Mouse (Mus musculus) adrenal gland, adult 18-20 months (tissue): ENCODE measurements around the gene Gm11559. TPM values are rescaled to one million over a fixed set of nuclear protein-coding genes. Genes with fewer than 3 reads are reported as not detected.
"Not testable (repeated sequence)": the region's sequence is repeated elsewhere in the genome, so short reads cannot be mapped to it uniquely, and the experiment has no call there.

Source experiments
- DNase-seq, 2 experiments: peaks; one replicate each; pipeline ENCODE4 v3.0.0; 2021 to 2022; ENCODE audit warnings: low spot score in 2 of 2
- long read RNA-seq, 2 experiments: library from polyadenylated mRNA; stranded (forward); transcript quantifications; one replicate each; pipeline ENCODE4 v2.0.0; 2021
- total RNA-seq, 2 experiments: library from RNA; stranded (reverse); gene quantifications; 1 replicate in 1 of 2; 2 replicates in 1 of 2; pipeline ENCODE4 v1.2.3; 2021

Gm11559 gene
- total RNA-seq: not detected
- long read RNA-seq, experiment 1: 0 reads
- long read RNA-seq, experiment 2: 0 reads

- not testable (repeated sequence) for DNase-seq
These were observed at the start of gene Gm11559 for GRCm38 (mm10) chr11:99864176-99864575. Gm11559 (plus strand) TSS chr11:99864476.

DNA sequence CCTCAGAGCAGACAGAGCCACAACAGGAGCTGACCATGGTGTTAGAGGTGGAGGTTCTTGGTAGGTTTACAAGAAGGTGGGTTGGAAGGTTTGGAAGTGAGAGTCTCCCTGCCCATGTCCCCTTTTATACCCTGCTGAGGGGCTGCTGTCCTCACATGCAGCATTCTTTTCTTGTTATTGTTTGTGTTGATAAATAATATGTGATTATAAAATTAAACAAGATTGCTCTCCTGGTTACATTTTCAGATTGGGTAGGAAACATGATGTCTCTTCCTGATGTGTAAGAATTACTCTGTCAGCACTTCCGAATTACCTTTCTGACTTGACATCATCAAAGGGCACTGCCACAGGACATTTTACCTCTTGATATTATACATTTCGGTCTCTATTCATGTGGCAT, 48.7 kb upstream of the Gm11559 start, which contains the start of gene Gm11564:
Gene Gm11564 (minus strand): TSS at position 101 of the 400 bp plus-strand sequence.
- DNase-seq: not testable (repeated sequence)

DNA sequence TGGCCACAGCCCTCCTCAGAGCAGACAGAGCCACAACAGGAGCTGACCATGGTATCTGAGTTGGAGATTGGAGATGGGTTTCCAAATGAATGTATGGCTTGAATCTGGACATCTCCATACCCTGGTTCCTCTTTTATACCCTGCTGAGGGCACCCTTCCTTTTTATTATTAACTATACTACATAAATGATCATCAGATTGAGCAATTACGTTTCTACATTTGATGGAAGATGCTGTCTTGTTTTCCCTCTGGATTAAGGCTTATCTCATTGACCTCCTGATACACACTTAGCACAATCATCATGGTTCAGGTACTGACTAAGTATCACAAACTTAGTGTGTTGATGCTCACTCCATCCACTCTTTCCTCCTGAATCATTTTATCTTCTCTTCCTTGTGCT, 26.3 kb upstream of the Gm11559 start, which contains the start of gene 2300003K06Rik:
Gene 2300003K06Rik (minus strand): TSS at position 101 of the 400 bp plus-strand sequence.
- DNase-seq: no peak

DNA sequence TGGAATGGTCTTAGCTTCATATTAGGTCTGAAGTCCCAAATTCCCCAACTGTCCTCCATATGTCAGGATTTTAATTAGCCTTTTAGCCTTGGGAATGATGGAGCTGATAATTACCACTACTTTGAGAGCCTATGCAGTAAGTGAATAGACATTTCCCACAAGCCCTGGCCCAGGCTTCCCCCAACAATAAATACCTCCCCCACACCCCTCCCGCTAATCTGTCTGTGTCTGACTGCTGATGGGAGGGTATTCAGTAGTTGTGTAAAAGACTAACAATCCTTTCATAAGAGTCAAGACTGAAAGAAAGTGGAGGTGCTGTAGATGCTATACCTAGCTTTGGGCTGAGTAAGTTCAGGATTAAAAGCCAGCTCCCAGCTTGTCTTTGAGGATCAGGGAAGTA, 22.1 kb upstream of the Gm11559 start:
- no peak for DNase-seq

DNA sequence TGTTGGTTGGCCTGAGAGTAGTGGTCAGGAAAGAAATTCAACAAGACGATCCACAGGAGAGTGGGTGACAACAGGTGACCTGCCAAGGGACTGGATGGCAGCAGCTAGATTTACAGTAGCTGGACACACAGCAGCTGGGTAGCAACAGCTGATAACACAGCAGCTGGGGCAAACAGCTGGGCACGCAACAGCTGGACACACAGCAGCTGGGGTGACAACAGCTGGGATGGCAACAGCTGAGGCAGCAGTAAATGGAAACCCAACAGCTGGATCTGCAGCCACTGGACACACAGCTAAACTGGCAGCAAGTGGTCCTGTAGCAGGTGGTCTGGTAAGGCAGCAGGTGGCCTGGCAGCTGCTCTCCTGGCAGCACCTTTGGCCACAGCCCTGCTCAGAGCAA, 17.5 kb upstream of the Gm11559 start:
- no peak for DNase-seq

DNA sequence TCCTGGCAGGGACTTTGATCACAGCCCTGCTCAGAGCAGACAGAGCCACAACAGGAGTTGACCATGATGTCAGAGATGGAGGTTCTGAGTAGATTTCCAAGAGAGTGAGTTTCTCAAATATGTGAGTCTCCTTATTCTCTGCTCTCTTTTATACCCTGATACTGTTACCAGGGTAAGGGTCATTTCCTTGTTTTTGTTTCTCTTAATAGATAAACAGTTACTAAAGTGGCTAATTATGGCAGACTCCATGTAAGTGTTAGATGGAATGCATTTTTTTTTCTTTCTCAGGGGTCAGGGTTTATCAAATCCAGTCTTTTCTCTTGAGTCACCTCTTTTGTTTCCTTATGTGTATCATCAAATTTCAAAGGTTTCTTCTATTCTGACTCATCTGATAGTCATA, 12.8 kb upstream of the Gm11559 start, which contains the start of gene Krtap4-16:
Gene Krtap4-16 (minus strand): TSS at position 101 of the 400 bp plus-strand sequence.
- no peak for DNase-seq

DNA sequence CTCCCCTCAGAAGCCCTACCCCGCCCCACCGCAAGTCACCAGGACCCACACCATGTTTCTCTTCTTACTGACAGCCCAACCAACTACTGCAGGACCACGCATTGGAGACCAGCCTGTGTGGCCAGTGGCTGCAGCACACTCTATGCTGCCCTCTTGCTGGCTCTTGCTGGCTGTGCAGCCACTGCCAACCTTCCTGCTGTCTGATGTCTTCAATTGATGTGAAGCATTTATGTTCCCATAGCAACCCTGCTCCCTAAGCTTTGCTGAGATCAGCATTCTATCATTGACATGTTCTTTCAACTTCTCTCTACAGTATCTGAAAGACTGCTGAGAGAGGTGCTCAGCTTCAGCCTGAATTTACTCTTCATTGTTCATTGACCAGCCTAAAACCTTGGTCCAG, 10.2 kb upstream of the Gm11559 start:
- no peak for DNase-seq

DNA sequence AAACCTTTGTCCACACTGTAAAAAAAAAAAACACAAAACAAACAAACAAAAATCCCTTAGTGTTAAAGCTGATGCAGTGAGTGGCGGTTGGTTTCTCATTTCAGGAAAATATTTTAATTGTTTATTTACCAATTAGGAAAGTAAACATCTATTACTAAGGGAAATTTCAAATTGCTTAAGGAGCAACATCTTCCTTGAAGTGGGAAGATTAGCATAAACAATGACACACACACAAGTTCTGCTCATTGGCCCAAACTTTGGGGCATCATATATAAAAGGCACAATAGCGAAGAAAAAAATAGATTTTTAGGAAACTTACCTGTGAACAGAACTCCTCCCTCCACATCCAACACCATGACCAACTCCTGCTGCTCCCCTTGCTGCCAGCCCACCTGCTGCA, 6.7 kb upstream of the Gm11559 start, which contains the start of gene Gm11568:
Gene Gm11568 (plus strand): TSS at position 301 of the 400 bp plus-strand sequence.
- DNase-seq: no peak

GRCm38 (mm10) chr11:99858761-99859160, 5.5 kb upstream of the Gm11559 start:
- no peak for DNase-seq

DNA sequence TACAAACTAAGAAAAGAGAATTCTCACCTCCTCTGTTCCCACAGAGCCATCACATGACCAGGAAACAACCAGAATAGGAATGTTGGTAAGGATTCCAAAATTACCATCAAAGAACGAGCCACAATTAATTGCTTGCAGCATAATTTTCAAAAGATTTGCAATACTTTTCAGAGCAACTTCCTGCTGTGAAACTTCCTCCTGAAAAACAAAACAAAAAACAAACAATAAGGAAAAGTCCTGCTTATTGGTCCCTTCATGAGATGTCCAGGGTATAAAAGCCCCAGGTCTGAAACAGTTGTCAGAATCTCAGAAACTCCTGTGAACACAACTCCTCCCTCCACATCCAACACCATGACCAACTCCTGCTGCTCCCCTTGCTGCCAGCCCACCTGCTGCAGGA, 8.8 kb downstream of the Gm11559 start, which contains the start of gene Krtap9-1:
Gene Krtap9-1 (plus strand): TSS at position 301 of the 400 bp plus-strand sequence.
- DNase-seq: not testable (repeated sequence)

DNA sequence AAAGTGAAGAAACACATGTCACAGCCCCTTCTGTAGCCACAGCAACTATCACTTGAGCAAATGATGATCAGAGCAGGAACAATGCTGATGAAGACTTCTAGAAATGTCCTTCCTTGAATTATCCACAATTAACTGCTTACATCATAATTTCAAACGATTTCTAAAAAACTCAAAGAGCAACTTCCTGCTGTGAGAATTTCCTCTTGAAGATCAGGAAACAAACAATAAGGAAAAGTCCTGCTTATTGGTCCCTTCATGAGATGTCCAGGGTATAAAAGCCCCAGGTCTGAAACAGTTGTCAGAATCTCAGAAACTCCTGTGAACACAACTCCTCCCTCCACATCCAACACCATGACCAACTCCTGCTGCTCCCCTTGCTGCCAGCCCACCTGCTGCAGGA, 14.6 kb downstream of the Gm11559 start, which contains the start of gene Gm11567:
Gene Gm11567 (plus strand): TSS at position 301 of the 400 bp plus-strand sequence.
- not testable (repeated sequence) for DNase-seq

DNA sequence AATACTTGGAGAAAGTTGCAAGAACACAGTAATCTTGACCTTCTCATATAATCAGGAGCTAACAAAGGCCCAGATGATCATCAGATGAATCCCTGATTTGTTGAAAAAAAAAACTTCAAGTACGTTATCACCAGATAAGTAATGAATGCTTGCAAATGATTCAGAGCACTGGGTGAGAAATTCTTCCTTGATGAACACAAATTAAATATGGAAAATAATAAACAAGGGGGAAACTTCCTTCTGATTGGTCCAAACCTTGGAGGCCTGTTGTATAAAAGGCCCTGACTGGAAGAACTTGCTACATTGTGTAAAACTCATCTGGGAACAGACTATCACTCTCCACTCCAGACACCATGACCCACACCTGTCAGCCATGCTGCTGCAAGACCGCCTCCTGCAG, 43.3 kb downstream of the Gm11559 start, which contains the start of gene Krtap31-1:
Gene Krtap31-1 (plus strand): TSS at position 301 of the 400 bp plus-strand sequence.
- DNase-seq: no peak

DNA sequence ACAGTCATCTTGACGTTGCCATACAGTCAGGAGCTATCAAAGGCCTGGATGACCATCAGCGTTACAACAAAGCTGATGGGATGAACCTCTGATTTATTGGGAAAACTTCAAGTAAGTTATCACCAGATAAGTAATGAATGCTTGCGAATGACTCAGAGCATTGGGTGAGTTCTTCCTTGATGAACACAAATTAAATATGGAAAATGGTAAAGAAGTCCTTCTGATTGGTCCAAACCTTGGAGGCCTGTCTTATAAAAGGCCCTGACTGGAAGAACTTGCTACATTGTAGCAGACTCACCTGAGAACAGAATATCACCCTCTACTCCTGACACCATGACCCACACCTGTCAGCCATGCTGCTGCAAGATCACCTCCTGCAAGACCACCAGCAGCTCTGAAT, 50.2 kb downstream of the Gm11559 start, which contains the start of gene Gm11565:
Gene Gm11565 (plus strand): TSS at position 301 of the 400 bp plus-strand sequence.
- no peak for DNase-seq

Other genes starting within 250 kb of the Gm11559 start
- not detected for gene Krtap2-4, start 249.6 kb upstream of the Gm11559 start, total RNA-seq
- not detected for gene Gm11562, start 244.0 kb upstream of the Gm11559 start, total RNA-seq
- not detected for gene Krtap4-1, start 236.2 kb upstream of the Gm11559 start, total RNA-seq
- not detected for gene Krtap4-2, start 229.4 kb upstream of the Gm11559 start, total RNA-seq
- gene Krtap4-7, start 220.4 kb upstream of the Gm11559 start, total RNA-seq: not detected
- not detected for gene Gm11555, start 214.2 kb upstream of the Gm11559 start, total RNA-seq
- not detected for gene Gm11563, start 205.5 kb upstream of the Gm11559 start, total RNA-seq
- not detected for gene Krtap4-6, start 198.5 kb upstream of the Gm11559 start, total RNA-seq
- gene Gm14190, start 173.7 kb upstream of the Gm11559 start, total RNA-seq: not detected
- not detected for gene Gm14180, start 130.2 kb upstream of the Gm11559 start, total RNA-seq
- not detected for gene Gm11595, start 91.6 kb upstream of the Gm11559 start, total RNA-seq
- not detected for gene Krtap4-8, start 83.8 kb upstream of the Gm11559 start, total RNA-seq
- gene Krtap4-9, start 79.3 kb upstream of the Gm11559 start, total RNA-seq: not detected
- gene Gm11596, start 71.0 kb upstream of the Gm11559 start, total RNA-seq: not detected
- gene Gm11569, start 65.5 kb upstream of the Gm11559 start, total RNA-seq: not detected
- not detected for gene Gm11554, start 60.0 kb upstream of the Gm11559 start, total RNA-seq
- gene Krtap4-13, start 54.6 kb upstream of the Gm11559 start, total RNA-seq: not detected
- gene Gm11564, start 48.8 kb upstream of the Gm11559 start, total RNA-seq: not detected
- not detected for gene 2300003K06Rik, start 26.4 kb upstream of the Gm11559 start, total RNA-seq
- gene Krtap4-16, start 12.9 kb upstream of the Gm11559 start, total RNA-seq: not detected
- not detected for gene Gm11568, start 6.6 kb upstream of the Gm11559 start, total RNA-seq
- not detected for gene Krtap9-1, start 8.9 kb downstream of the Gm11559 start, total RNA-seq
- not detected for gene Gm11567, start 14.7 kb downstream of the Gm11559 start, total RNA-seq
- gene Krtap31-1, start 43.4 kb downstream of the Gm11559 start, total RNA-seq: not detected
- gene Gm11565, start 50.3 kb downstream of the Gm11559 start, total RNA-seq: not detected
- not detected for gene Krtap31-2, start 71.8 kb downstream of the Gm11559 start, total RNA-seq
- gene Krtap9-5, start 84.0 kb downstream of the Gm11559 start, total RNA-seq: not detected
- gene Krtap29-1, start 114.6 kb downstream of the Gm11559 start, total RNA-seq: not detected
- not detected for gene Krtap16-1, start 122.1 kb downstream of the Gm11559 start, total RNA-seq
- not detected for gene Krtap17-1, start 129.5 kb downstream of the Gm11559 start, total RNA-seq
- gene Krt33a, start 151.7 kb downstream of the Gm11559 start, total RNA-seq: not detected
- not detected for gene Krt33b, start 165.4 kb downstream of the Gm11559 start, total RNA-seq
- gene Krt34, start 177.1 kb downstream of the Gm11559 start, total RNA-seq: not detected
- gene Krt31, start 186.1 kb downstream of the Gm11559 start, total RNA-seq: not detected
- gene Krt32, start 223.8 kb downstream of the Gm11559 start, total RNA-seq: not detected
- not detected for gene Krt35, start 231.8 kb downstream of the Gm11559 start, total RNA-seq
- under 1 TPM; 0.43 to 0.51 TPM for gene Krt36, start 241.2 kb downstream of the Gm11559 start, total RNA-seq